Mouse (Mus musculus): ENCODE measurements around the gene Apoc4. TPM values are rescaled to one million over a fixed set of nuclear protein-coding genes. Genes with fewer than 3 reads are reported as not detected.

The Apoc4 gene
- total RNA-seq, 2 experiments from 2014 or later: not detected

DNA sequence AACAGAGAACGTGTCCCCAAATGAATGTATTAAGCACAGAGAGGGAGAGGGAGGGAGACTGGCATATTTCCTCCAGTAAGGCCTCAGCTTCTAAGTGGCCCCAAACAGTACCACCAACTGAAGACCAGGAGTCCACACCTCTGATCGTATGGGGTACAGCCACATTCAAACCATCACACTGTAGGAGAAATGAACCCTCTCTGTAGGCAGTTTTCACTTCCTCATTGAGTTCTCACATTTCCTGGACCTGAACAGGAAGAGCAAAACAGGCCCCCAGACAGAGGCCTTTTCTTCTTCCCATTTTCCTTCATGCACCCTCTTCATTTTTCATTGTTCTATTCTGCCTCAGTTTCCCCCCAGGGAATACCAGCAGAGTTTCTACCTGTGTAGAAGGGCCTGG is 13.8 kb downstream of the Apoc4 start:
- DNase-seq (ENCODE audit: extremely low spot score in 1 of 2, low spot score in 2 of 2): no peak
- intact Hi-C loops (cut with DNase I): loop anchor here (5.0 kb wide), 1 partner anchor 125 kb away; no protein-coding TSS in a partner anchor
- TF ChIP-seq CTCF (IDR thresholded peaks at IDR 0.05): no peak
- Histone ChIP-seq H3K27ac (no peak overlapping the region), H3K4me3 (no peak overlapping the region)

DNA sequence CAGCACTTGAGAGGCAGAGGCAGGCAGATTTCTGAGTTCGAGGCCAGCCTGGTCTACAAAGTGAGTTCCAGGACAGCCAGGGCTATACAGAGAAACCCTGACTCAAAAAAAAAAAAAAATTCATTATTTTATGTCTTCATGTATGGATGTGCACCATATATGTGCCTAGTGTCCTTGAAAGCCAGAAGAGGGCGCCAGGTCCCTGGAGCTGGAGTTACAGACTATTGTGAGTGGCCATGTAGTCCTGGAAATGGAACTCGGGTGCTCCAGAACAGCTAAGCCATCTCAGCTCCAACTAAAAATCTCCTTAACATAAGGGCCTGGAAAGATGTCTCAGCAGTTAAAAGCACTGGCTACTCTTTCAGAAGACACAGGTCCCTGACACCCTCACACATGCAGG is 14.5 kb downstream of the Apoc4 start:
- Histone ChIP-seq H3K27ac (no peak overlapping the region), H3K4me3 (no peak overlapping the region)
- no peak for DNase-seq (ENCODE audit: extremely low spot score in 1 of 2, low spot score in 2 of 2)
- intact Hi-C loops (cut with DNase I): loop anchor here (5.0 kb wide), 1 partner anchor 126 kb away; no protein-coding TSS in a partner anchor
- TF ChIP-seq CTCF (IDR thresholded peaks at IDR 0.05): no peak; the same call in none of the 2 replicates

DNA sequence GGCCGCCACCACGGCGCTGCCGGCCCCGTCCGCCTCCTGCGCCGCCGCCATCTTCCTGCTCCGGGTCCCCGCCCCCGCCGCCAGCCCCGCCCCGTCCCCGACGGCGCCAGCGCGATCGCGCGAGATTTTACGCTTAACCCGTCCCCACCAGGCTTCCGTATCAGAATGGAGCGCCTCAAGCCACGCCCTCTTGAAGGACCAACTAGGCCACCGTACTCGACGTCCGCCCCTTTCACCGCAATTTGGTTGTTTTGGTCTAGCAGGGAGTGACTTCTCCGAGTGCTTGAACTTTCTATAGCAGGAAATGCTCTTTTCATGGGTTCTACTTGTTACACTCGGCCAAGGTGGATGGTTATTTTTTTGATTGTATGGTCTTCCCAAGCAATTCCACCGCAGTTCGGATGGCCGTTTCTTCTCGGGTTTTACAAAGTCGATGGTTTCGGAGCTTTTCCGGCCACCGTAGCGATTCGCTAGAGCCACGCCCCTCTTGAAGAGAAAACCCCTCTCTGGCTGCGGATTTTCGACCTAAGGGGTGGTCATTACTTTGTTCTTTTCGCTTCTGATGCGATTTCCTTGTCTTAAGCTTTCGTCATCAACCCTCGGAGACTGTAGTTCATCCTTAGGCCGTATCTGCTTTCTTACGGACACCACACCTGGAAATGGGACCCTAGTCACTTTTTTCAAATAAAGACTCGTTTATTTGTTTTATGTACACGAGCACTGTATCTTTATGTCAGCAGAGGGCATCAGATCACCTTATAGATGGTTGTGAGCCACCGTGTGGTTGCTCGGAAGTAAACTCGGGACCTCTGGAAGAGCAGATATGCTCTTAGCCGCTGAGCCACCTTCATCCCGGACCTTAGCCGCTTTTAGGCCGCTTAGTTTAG is 16.1 kb downstream of the Apoc4 start, which contains the start of gene Clptm1:
Gene Clptm1, minus strand, starts transcription at position 79 of the 887 bp plus-strand sequence.
- intact Hi-C loops (cut with DNase I): loop anchor here (5.0 kb wide), 1 partner anchor 127 kb away; no protein-coding TSS in a partner anchor
- H3K4me3 ChIP-seq: peak within 1 kb of the TSS; percentile 99
- H3K27ac ChIP-seq: peak within 1 kb of the TSS; percentile 93
- DNase-seq (ENCODE audit: extremely low spot score in 1 of 2, low spot score in 2 of 2): peak; percentile 97 to 98
- peak; percentile 28 for TF ChIP-seq CTCF (IDR thresholded peaks at IDR 0.05)

DNA sequence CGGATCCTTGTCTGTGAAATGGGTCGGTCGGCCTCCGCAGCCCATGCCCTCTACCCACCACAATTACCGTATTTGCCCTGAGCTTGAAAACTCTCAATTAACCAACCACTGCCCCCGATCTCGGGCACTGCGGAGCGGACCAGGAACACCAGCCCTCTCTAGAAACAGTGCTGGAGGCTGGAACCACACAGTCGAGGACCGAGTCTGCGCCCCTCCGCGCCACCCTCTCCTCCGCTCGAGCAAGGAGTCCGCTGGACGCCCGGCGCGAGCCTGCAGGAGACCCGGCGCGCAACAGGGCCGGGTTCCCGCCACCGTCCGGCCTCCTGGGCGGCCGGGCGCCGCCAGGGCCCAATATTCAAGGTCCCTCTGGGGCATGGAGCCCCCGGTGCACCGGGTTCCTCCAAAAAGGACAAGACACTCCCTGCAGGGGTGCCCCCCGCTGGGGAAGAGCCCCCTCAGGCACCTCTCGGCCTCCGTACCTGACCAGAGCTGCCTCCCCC is 16.8 kb downstream of the Apoc4 start:
- intact Hi-C loops (cut with DNase I): no loop called here
- Histone ChIP-seq H3K27ac (peak overlapping the region; percentile 93), H3K4me3 (peak overlapping the region; percentile 99)
- DNase-seq (ENCODE audit: extremely low spot score in 1 of 2, low spot score in 2 of 2): no peak
- no peak; the same call in 1 of the 2 replicates for TF ChIP-seq CTCF (IDR thresholded peaks at IDR 0.05)

DNA sequence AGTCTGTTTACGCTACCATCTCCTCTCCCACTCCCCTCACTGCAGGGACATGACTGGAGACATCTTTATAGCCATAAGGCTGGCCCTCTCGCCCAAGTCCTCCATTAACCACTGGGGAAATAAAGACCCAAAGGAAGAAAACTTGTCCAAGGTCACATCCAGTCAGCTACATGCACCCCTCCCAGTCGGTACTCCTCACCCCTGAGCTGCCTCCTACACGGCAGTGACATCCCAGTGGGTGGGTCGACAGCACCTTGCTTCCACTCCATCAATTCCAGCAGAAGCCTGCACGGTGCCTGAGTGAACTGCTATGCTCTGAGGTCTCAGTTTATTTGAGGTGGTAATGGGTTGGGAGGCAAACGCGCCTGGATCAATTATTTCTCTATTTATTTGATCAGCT is 17.3 kb downstream of the Apoc4 start:
- no peak for TF ChIP-seq CTCF (IDR thresholded peaks at IDR 0.05)
- Histone ChIP-seq H3K4me3 (peak overlapping the region; percentile 99), H3K27ac (peak overlapping the region; percentile 44; the same call in 1 of the 2 replicates)
- DNase-seq (ENCODE audit: extremely low spot score in 1 of 2, low spot score in 2 of 2): no peak
- intact Hi-C loops (cut with DNase I): no loop called here

DNA sequence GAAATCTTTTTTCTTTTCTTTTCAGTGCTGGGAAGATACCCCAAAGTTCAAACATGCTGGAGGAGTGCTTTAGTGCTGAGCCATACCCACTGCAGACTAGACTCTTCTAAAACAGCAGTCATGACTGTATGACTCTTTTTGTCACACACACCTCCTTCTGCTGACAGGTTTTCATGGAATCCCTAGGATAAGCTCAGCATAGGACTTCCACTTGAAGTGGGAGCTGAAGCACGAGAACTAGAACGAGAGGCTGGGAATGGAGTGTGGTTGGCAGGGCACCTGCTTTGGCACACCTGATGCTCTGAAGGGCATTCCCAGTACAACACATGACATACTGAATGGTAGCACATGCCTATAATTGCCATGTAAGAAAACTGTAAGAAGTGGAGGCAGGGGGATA is 28.7 kb downstream of the Apoc4 start:
- Histone ChIP-seq H3K4me3 (no peak overlapping the region), H3K27ac (no peak overlapping the region)
- intact Hi-C loops (cut with DNase I): no loop called here
- TF ChIP-seq CTCF (IDR thresholded peaks at IDR 0.05): no peak
- no peak for DNase-seq (ENCODE audit: extremely low spot score in 1 of 2, low spot score in 2 of 2)

DNA sequence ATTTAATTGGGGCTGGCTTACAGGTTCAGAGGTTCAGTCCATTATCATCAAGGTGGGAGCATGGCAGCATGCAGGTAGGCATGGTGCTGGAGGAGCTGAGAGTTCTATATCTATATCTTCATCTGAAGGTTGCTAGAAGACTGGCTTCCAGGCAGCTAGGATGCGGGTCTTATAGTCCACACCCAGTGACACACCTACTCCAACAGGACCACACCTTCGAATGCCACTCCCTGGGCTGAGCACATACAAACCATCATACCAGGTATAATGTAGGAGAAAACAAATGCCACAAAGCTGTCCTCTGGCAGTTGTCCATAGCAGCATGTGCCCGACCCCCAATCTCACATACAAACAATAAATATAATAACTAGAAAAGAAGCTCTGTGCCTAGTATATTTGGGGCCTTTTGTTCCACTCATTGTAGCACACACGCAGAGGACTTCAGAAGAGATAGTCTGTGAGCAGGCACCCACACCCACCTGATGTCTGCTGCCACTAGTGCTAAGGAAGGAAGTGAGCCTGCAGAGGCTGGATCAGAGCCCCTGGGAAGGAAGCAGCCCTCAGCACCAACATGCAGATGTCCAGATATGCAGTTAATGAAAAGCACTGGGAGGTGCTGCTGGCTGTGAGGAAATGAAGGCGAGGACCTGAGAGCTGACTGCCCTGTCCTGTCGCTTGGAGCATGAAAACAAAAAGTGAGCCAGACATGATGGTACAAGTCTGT is 30.1 kb downstream of the Apoc4 start:
- Histone ChIP-seq H3K27ac (no peak overlapping the region), H3K4me3 (no peak overlapping the region)
- intact Hi-C loops (cut with DNase I): no loop called here
- TF ChIP-seq CTCF (IDR thresholded peaks at IDR 0.05): no peak
- no peak for DNase-seq (ENCODE audit: extremely low spot score in 1 of 2, low spot score in 2 of 2)

DNA sequence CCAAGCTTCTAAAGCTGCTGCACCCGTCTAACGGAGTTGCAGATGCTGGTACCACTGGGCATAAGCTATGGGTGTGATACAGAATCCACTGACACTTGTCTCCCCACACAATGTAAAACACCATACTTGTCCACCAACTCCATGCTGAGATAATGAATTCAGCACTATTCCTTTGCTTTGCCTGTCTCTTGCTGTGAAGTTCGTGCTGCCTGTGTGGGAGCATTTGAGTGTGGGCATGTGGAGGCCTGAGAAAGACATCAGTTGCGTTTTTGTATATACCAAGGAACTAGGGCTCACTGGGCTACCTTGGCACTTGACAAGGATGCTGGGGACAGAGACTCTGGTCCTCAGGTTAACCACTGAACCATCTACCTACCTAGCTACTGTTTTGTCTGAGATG is 40.1 kb downstream of the Apoc4 start:
- DNase-seq (ENCODE audit: extremely low spot score in 1 of 2, low spot score in 2 of 2): no peak
- no peak for TF ChIP-seq CTCF (IDR thresholded peaks at IDR 0.05)
- H3K27ac ChIP-seq: peak overlapping the region; percentile 33; the same call in 1 of the 2 replicates
- intact Hi-C loops (cut with DNase I): no loop called here
- no peak overlapping the region for H3K4me3 ChIP-seq

DNA sequence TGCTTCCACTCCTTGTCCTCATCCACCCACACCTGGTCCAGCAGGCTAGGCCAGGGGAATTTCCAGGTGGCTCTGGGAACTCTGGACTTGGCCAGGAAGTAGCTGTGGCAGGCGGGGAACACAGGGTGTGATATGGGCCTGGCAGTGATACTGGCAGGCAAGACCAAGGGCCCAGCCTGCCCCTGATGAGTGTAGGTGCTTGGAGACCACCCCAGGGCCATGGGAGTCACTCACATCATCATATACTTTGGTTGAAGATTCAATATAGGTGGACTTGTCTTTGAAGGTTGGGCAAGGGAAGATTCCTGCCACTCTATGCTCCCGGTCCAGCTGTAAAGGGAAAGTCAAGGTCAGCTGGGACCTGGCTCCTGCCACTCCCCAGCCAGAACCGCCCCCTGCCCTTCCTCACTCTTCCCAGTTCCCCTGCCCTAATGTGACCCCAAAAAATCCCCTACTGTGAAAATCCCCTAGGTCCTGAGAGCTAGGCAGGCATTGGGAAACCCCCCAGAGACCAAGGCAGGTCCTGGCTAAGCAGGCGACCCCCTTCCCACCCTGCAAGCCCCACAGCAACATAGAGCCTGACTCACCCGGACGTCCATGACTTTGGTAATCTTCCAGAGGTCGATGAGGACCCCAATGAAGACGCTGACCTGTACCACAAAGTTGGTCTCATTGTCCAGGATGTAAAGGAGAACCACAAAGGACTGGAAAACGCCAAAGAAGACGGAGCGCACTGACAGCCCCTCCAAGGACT is 46.0 kb downstream of the Apoc4 start:
- Histone ChIP-seq H3K27ac (no peak overlapping the region), H3K4me3 (no peak overlapping the region)
- TF ChIP-seq CTCF (IDR thresholded peaks at IDR 0.05): no peak
- DNase-seq (ENCODE audit: extremely low spot score in 1 of 2, low spot score in 2 of 2): no peak
- intact Hi-C loops (cut with DNase I): no loop called here

DNA sequence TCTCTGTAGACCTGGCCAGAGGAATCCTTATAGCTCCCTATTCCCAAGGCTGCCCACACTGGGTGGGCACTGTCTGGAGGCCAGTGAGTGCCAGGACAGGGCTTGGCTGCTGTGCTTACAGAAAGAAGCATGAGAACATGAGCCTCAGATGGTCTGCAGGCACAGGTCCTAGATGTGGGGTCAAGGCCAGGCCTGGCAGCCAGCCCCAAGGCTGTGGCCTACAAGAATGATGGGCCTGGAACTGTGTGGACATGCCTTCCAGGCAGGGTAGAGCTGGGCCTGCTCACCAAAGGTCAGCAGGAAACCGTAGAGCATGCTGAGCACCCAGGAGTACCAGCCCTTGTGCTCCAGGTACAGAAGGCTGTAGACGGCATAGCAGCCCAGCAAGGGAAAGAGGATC is 46.7 kb downstream of the Apoc4 start:
- Histone ChIP-seq H3K4me3 (no peak overlapping the region), H3K27ac (no peak overlapping the region)
- intact Hi-C loops (cut with DNase I): no loop called here
- DNase-seq (ENCODE audit: extremely low spot score in 1 of 2, low spot score in 2 of 2): no peak
- no peak for TF ChIP-seq CTCF (IDR thresholded peaks at IDR 0.05)

DNA sequence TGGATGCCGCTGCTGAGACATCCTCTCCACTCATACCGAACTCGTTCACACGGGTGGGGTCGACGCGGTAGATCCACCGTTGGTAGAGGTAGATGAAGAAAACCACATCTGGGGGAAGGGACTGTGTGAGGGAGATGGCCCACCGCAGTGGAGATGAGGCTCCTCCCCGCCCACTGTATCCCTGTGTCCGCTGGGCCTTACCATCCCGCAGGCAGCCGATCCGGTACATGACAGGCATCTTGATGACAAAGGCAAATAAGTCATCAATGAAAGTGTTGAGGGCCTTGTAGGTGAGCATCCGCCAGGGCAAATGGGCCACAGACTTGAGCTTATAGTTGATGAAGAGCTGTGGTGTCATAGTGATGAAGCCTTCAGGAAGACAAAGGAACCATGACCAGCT is 47.4 kb downstream of the Apoc4 start:
- Histone ChIP-seq H3K27ac (no peak overlapping the region), H3K4me3 (no peak overlapping the region)
- no peak for TF ChIP-seq CTCF (IDR thresholded peaks at IDR 0.05)
- intact Hi-C loops (cut with DNase I): no loop called here
- no peak for DNase-seq (ENCODE audit: extremely low spot score in 1 of 2, low spot score in 2 of 2)
